Mouse (Mus musculus): Measurements from ENCODE around the gene Cdc42bpb.

Cdc42bpb gene

DNA sequence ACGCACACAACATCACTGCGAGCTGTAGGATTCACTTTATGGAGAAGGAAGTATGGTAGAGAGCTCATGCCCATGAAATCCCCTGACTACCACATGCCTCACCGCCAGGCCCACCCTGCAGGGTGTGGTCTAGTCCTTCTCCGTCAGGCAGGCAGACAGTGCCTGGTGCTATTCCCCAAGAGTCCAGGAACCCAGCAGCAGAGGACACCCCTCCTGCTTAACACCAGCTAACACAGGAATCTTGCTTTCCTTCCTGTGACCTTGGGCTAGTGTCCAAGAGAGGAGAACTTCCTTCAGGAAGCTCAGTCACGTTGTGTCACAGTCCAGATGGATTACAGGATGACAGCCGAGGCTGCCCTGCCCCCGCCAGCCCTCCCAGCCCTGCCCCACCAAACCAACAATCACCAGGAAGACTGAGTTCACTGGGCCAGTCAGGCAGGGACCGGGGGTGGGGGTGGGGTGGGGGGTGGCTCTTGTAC lies 9.2 kb upstream of the Cdc42bpb start:
- DNase-seq (ENCODE audit: low spot score): no peak

DNA sequence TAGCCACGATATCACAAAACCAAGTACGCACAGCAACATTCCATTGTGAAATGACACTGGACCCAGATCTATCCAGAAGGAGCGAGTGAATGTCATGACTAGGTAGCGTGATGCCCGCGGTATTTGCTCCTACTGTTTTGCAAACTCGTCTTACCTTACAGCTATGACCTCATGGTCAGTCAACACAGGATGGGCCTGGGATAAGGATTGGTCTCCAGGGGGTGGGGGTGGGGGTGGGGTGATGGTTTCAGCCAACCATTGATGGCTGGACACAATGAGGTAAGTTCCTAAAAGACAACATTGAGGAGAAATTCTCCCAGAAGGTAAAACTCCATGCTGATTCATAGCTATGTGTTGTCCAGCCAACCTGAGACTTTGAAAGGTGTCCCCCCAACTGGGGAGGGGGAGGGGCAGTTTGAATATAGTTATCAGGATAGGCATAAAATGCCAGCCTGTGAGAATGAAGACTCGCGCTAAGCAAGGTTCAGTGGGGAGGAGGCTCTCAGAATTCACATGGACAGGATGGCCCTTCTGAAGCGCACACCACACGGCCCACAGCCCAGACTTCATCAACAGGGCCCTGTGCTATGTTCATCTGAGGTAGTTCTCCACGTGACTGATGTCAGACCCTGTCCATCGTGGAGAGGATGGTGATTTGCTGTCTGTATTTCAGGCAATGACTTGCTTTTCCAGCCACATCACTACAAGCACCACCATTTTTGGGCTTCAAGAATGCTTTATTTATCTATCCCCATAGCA lies 8.5 kb upstream of the Cdc42bpb start:
- no peak for DNase-seq (ENCODE audit: low spot score)

DNA sequence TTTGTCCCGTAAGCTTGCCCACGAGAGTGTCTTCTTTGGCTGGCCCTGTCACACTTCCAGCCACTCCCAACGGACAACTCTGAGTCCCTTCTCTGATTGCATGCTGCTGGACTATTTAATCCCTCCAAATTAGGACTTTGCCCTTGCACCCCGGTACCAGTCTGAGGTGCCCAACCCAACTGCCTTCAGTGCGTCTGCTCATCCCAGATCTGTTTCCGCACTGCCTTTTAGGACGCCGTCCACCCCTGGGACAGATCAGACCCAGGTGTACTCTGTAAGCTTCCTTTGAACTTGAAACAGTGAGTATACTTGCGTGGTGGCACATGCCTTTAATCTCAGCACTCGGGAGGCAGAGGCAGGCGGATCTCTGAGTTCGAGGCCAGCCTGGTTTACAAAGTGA lies 1.3 kb upstream of the Cdc42bpb start:
- no peak for DNase-seq (ENCODE audit: low spot score)

DNA sequence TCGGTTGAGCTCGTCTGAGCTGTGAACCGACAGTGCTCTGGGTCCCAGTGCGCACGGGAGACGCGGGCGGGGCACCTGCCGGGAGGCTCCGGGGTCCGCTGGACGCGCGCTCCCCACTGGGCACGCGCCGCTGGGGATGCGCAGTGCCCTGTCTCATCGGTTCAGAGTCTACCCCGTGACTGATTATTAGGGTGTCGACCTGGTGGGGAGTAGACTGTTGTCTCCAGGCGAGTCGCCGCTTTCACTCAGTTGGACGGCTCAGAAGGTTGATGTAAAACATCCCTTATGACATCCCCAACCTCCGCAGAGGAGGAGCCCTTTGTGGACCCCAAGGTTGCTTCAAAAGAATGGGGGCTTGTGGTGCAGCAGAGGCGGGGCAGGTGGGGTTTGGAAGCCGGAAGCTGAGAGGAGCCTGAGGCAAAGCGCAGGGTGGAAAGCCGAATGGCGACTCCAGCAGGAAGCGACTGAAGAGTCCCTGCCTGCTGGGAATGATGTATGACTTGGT lies 520 bp upstream of the Cdc42bpb start:
- DNase-seq (ENCODE audit: low spot score): peak; percentile 50

DNA sequence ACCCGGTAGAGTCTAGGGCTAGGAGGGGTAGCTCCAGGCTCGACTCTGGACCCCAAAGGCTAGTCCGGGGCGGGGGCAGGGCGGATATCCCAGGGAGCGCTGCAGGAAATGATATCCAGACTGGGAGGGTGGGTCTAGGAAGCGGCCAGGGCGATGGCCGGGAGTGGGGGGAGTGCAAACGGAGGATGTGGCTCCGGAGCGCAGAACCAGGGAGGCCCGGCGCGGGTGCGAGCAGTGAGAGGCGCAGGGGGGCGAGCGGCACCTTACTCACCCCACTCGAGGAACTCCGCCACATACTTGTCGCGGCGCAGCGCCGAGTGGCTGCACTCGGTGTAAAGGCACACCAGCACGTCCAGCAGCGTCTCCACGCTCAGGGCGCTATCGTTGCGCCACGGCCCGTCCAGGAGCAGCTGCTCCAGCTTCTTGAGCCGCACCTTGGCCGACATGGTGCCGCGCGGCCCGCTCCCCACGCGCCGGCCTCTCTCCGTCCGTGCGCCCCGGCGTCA lies 639 bp downstream of the Cdc42bpb start:
- peak; percentile 32 for DNase-seq (ENCODE audit: low spot score)

DNA sequence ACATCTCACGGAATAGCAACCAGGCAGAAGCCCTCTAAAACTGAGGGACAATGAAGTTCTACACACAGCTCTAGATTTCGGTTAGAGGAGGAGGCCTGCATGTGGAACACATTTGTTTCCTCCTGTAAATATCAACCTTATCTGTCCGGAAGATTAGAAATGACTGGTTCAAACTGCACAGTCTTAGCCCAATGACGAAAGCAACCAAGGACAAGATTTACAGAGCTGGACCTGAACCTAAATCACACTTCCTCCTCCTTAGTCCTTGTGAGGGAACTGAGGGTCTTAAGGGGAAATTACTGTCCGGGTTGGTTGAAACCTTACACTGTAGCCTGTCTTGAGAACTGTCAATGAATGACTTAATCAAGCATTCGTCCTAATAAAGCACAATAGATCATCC lies 1.5 kb downstream of the Cdc42bpb start:
- no peak for DNase-seq (ENCODE audit: low spot score)

DNA sequence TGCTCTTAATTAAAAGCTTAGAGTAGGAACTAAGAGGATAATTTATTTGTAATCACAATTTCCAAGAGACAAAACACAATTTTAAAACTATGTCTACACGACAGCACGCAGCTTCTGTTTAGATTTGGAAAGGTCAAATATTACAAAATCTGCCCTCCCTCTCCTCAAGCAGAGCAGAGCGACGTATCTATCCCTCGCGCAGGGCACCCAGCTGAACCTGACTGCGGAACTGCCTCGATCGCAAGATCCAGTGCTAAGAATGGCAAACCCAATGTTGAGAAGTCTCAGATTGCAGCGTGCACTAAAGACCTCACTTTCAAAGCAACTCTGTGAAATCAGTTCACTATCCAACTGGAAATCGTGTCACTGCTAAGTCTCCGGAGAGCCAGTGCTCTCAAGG lies 2.0 kb downstream of the Cdc42bpb start:
- DNase-seq (ENCODE audit: low spot score): no peak

DNA sequence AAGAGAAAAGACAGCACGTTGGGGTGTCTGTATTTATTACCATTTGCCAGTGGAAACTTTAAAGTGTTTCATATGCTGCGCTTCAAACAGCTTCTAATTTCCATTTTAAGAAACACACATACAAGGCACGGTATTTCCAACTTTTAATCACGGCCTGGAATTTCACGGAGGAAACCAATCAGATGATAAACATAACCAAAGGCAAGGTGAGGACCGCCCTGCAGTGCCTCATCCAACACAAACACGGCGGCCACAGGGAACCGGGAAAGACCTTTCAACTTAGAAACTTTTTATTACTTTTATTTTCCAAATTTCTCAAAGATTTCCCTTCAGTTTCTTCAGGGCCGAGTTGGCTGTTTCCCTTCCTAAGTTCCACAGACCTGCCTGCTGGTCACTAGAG lies 2.8 kb downstream of the Cdc42bpb start:
- no peak for DNase-seq (ENCODE audit: low spot score)

DNA sequence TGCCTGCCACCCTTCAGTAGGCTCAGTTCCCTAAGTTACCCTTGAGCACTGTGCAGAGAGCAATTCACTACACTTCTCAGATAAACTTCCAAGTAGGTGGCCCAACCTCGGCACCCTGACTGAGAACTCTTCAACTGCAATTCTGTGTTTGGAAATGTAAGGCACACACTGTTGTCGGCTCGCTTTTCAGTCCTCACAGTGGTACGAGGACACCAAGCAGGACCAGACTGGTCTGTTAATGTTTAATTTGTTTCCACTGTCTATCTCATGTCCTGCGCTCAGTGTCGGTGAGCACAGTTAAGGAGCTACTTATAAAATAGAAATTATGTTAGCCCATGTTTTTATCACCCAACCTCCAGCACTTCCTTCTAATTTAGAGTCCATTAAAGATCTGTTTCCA lies 4.1 kb downstream of the Cdc42bpb start:
- no peak for DNase-seq (ENCODE audit: low spot score)

DNA sequence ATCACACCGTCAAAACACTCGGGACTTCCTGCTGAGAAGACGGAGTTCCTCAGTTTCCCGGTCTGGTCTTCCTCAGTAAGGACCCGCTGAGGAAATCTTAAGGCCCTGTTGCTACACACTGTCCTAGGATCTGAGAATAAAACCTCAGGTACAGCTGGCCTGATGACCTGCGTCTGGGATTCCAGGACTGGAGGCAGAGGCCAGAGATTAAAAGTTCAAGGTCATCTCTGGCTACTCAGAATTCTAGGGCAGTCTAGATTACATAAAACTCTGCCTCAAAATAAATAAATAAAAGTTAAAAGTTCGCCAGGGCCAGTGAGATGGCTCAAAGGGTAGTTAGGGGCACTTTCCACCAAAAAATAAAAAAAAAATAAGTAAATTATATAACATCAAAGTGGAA lies 5.6 kb downstream of the Cdc42bpb start:
- DNase-seq (ENCODE audit: low spot score): no peak

DNA sequence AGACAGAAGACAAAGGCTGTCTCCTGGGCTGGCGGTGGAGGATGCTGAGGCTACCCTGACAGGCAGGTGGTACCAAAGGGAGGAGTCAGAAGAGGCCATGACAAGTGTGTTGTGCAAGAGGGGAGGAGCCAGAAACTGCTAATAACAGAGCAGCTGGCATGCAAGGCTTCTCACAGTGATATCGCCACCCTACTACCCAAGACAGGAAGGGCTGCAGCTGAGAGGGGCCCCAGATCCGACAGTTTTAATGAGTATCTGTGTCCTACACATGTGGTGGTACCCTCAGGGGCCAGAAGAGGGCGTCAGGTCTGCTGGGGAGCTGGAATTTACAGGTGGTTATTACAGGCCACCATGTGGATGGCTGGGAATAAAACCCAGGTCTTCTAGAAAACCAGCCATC lies 7.3 kb downstream of the Cdc42bpb start:
- no peak for DNase-seq (ENCODE audit: low spot score)

DNA sequence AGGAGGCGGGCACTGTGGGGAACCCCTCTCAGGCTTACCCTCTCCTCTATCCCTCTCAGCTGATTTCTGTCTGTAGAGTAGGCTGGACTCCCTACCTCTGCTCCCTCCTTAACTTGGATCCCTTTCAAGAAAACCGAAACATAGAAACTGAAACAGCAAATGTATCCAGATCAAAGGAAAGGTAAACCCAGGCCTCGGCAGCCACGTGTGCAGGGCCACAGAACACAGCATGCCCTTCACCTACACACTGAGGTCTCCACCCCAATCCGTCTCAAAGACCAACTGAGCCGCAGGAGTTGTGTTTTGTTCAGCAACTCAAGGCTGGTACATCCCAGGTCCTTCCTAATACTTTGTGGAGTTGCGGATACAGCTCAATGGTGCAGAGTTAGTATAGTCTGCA lies 10.5 kb downstream of the Cdc42bpb start:
- no peak for DNase-seq (ENCODE audit: low spot score)

DNA sequence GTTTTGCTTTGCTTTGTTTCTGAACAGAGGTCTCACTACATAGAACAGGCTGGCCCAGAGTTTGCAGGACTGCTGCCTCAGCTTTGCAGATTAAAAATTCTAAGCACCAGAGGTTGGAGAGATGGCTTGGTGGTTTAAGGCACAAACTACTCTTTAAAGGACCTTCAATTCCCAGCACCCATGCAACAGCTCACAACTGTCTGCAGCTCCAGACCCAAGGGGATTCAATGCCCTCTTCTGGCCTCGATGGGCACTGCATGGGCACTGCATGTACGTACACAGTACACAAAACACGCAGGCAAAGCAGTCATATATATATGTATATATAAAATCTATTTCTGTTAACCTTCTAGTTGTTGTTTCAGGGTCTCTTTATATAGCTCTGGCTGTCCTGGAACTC lies 13.3 kb downstream of the Cdc42bpb start:
- DNase-seq (ENCODE audit: low spot score): no peak

DNA sequence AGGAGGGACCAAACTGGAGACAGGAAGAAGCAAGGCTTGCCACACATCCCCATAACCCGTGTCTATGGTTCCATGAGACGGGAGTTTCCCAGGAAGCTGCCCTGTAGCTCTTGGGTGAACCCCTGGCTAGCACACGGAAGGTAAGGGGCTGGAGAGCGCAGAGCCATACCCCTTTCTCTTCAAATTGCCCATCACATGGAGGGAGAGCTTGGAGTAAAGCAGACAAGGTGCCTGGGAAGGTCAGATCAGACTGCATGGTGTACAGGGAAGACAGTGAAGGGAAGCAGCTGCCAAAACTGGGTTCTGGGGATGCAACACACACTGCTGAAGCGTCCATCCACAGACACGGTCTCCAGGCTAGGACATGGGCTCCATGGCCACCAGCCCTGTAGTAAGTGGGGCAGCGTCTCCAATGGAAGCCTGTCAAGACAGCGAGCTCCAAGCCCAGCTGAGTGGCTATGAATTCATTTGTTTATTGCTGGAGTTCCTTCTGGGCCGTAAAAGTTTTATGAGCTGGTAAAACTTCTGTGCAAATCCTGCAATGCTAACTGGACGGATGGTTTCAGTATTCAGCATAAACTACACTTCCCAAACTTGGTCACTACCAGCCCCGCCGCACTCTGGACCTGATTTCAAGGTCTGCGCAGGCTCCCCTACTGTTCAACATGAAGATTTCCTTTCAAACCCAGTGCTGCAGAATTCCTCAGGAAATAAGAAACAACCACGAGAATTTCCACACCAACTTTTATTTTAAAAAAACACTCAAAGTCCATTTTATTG lies 16.0 kb downstream of the Cdc42bpb start:
- DNase-seq (ENCODE audit: low spot score): no peak

DNA sequence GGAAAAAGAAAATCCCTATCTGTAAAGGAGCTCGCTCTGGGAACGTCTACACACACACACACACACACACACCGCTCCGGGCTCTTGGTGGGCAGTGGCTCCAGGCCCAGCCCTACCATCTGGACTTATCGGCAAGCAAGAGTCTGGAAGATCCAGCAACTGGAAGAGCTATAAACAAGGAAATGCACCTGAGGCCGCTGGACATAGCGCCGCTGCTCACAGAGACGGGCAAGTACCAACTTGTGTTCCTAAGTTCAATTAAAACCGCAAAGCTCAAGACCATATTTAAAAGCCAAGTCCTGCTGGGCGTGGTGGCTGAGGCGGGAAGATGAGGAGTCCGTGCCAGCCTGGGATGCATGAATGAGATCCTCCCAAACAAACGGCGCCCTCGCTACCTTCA lies 16.8 kb downstream of the Cdc42bpb start:
- no peak for DNase-seq (ENCODE audit: low spot score)

DNA sequence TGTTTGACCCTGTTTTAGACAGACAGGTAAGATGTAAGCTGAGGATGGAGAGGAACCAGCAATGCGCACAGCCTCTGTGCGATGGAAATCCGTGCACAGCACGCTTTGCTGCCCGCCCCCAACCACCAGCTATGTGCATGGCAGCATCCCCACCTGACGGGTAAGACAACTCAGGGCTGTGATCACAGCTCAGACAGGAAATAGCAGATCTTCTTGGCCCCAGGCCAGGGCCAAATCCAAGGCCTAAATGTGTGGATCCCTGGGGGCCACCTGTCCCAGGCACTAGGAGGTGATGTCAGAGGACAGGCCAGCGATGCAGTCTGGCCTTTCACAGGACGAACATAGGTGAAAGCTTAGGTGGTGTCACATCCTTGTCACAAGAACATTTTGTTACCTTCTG lies 21.3 kb downstream of the Cdc42bpb start:
- DNase-seq (ENCODE audit: low spot score): no peak

DNA sequence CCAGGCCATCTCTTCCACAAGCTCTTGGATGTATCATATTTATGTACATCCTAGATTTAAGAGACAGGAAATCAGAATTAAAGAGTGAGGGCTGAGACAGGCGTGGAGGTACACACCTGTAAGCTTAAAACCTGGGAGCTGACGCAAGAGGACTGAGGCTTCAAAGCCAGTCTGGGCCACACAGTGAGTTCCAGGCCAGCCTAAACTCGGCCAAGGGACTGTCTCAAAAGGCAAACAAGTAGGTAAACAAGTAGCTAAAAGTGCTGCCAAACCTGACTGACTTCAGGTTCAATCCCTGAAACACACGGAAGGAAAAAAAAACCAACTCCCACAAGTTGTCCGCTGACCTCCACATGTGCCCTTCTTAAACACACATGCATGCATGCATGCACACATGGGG lies 23.4 kb downstream of the Cdc42bpb start:
- DNase-seq (ENCODE audit: low spot score): no peak

DNA sequence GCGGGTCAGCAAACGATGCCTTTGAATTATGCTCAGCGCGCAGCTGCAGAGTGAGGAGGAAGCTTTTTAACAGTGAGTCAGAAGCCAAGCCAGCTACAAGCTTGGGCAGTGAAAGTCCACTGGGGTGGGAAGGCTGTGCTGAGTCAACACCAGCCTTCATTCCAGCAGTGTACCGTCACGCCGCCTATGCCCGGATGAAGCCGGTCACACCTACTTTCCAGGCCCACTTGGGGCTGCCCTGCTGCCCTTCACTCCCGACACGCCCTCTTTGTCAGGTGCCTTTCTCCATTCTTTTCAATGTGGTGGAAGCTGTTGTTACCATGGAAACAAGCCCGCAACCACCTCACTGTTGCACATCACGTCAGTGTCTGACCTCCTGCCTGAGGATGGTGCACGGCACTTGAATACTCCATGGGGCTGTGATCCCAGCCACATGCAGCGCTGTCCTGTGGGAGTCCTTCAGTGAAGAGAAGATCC lies 24.0 kb downstream of the Cdc42bpb start:
- no peak for DNase-seq (ENCODE audit: low spot score)

DNA sequence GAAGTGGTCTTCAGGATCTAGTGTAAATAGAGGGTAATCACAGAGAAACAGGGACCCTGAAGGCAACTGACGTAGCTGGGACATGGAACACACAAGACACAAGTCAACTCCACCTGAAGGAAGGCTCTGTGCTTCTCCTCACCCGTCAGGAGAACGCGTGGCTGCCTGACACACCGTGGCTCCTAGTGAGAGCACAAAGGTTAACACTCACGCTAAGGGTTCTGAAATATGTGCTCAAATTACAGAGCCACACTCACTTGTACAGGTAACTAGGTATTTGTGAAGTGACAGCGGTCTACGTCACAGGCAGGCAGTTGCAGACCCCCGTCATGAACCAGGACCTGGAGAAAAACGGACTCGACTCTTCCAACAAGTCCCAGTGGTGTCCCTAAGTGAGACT lies 24.5 kb downstream of the Cdc42bpb start:
- no peak for DNase-seq (ENCODE audit: low spot score)

DNA sequence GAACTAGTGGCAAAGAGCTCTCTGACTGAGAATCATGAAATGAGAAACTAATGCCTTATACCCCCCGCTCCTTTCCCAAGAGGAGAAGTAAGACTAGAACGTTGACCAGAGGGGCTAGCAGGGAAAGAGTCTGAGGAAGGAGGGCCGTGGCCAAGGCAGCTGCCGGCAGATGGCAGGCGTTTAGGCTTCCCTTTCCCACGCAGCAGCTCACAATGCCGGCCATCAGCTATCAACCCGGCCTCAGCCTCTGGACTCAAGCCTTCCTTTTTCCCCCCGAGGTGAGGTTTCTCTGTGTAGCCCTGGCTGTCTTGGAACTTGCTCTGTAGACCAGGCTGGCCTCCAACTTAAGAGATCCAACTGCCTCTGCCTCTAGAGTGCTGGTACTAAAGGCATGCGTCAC lies 25.0 kb downstream of the Cdc42bpb start:
- no peak for DNase-seq (ENCODE audit: low spot score)

DNA sequence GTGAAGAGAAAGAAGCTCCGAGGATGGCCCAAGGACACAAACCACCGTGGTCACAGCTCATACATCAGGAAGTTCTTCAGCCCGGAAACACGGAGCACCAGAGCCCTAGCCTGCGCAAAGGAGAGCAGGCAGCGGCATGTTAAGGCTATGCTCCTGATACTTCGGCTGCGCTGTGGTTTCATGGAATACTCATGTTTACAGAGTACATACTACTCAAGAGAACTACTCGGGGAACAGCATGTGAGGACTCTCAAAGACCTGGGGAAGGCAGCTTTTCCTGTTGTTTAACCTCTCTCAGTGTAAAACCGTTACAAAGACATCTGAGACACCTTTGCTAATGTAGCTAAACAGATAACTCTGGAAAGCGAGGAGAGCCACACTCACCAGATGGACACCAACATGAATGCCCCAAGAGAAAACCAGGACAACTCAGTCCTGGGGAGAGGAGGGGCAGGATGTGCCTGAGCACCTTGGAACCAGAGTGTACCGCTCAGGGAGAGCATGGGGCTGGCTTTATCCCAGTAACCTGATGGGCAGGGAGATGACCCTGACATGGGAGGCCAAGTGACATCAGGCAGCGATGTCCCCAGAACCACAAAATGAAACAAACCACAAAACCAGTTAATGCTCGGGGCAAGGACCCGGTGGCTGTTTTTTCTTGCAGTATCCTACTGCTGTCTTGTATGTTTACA lies 27.8 kb downstream of the Cdc42bpb start:
- no peak for DNase-seq (ENCODE audit: low spot score)

DNA sequence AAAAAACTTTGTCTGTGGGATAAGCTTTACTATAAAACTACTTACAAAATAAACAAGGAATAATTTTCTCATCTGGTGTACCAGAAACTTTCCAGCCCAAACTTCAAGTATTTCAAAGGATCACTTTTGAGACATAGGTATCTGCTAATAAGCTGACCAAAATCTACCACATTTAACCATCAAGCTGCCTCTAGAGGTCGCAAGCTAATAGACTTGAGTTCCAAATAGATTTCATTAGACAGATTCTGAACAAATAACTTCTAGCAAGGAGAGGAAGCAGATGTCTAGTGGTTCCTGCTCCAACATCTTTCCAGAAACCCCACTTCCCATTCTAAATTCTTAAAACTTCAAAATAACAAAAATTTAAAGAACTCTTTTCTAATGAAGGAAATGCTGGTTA lies 33.6 kb downstream of the Cdc42bpb start:
- no peak for DNase-seq (ENCODE audit: low spot score)
